Mouse (Mus musculus) stomach, postnatal 0 days (tissue): ENCODE data around the gene Cog4.

Experiments used
- CTCF ChIP-seq: IDR thresholded peaks from 2 replicates; pipeline ENCODE4 v1.5.1; 2016; ENCODE audit warnings: antibody characterized with exemption, low read depth, mild to moderate bottlenecking, moderate library complexity
- EP300 ChIP-seq: optimal IDR thresholded peaks from 2 replicates; pipeline ENCODE3; 2016; ENCODE audit warnings: antibody characterized with exemption

GRCm38 (mm10) chr8:110901839-110902578 is 55.6 kb downstream of the Cog4 start, which contains the start of gene Fuk:
- TF ChIP-seq CTCF (no peak), EP300 (no peak)
